Mouse (Mus musculus) thymus, adult 2 months (tissue): ENCODE results near the gene Prickle2.

Experiments
- CTCF ChIP-seq: fragments of 200-500 bp; IDR thresholded peaks from 2 replicates; pipeline ENCODE4 v1.5.1; 2012; ENCODE audit warnings: mild to moderate bottlenecking, control low read depth, low read length, moderate library complexity, borderline replicate concordance; ENCODE audit not compliant: control insufficient read depth, poor library complexity, insufficient read depth; ENCODE audit errors: extremely low read depth
- POLR2A ChIP-seq: fragments of 200-500 bp; IDR thresholded peaks from 2 replicates; pipeline ENCODE4 v1.6.1; 2012; ENCODE audit warnings: mild to moderate bottlenecking, low read length, control low read depth, moderate library complexity; ENCODE audit not compliant: control insufficient read depth, poor library complexity, insufficient read depth; ENCODE audit errors: extremely low read depth

DNA sequence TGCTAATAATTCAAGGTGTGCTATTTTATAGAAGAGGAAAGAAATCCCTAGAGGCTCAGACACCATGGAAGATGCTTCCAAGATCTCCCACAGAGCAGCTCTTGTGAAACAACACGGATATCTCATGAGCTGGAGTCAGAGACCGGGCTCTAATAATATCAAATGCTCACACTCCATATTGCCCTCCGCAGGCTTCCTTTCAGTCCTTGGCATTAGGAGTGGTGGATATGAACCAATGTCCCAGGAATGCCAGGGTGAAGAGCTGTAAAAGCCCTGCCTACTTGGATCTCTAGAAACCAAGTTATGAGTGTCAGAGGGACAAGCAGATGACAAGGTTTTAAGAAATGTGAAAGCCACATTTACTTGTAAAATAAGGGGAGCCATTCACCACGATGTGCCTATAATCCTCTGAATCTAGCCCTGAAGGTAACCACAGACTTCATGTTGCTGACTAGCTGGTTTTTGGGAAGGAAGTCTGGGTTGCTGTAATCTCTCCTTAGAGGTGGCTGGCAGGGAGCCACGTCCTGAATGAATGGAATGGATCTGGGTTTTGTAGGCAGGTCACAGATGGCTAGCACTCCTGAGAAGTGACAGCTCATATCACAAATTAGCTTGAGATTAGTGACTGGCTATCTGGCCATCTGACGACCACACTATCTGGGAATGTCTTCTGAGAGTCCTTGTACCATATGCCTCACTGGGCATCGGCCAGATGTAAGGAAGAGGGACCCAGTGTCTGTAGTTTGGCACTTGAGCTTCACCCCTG is 278.4 kb downstream of the Prickle2 start:
- TF ChIP-seq POLR2A (no peak), CTCF (no peak)
